Comparison of ENCODE assay signal across 17 mouse cellular contexts in genomic region chr7:136449286-136449685, GRCm38 (mm10).
DNase-seq lines count a peak whose midpoint lies in the region; ATAC-seq lines count a peak whose summit lies in the region.
"Had no signal": no experiment of that assay in that cellular context is flagged by ENCODE, and none has a peak within 500 bp of the region (broad histone marks: within the 10 kb centered on the region; RNA-seq: fewer than 3 reads in every experiment).

No protein-coding gene starts in this region.

- no peak overlapping the region for H3K4me2 ChIP-seq in kidney, embryonic 16.5 days (replicated peaks; ENCODE audit: low read depth, low read length)
- no peak overlapping the region for H3K4me2 ChIP-seq in midbrain, embryonic 14.5 days (ENCODE audit: low read length)
- H3K4me2 ChIP-seq in midbrain, embryonic 16.5 days (ENCODE audit: low read length) = no peak overlapping the region
- H3K4me2 ChIP-seq in embryonic facial prominence, embryonic 14.5 days (ENCODE audit: low read depth, low read length) = no peak overlapping the region
- H3K4me2 ChIP-seq: forebrain, embryonic 15.5 days; hindbrain, embryonic 14.5 days; limb, embryonic 13.5 days had no signal

- no peak overlapping the region for H3K4me3 ChIP-seq in kidney, embryonic 16.5 days (ENCODE audit: low read length)
- no peak overlapping the region for H3K4me3 ChIP-seq in midbrain, embryonic 14.5 days (replicated peaks; ENCODE audit: low read depth, low read length)
- no peak overlapping the region for H3K4me3 ChIP-seq in midbrain, embryonic 16.5 days (ENCODE audit: low read depth, low read length)
- H3K4me3 ChIP-seq in embryonic facial prominence, embryonic 14.5 days (ENCODE audit: low read depth, low read length) = no peak overlapping the region
- H3K4me3 ChIP-seq: forebrain, embryonic 15.5 days; heart, adult 2 months; left cerebral cortex, adult 2 months; limb, embryonic 13.5 days; myocyte had no signal

- no peak overlapping the region for H3K9ac ChIP-seq in kidney, embryonic 16.5 days (replicated peaks; ENCODE audit: low read length)
- no peak overlapping the region for H3K9ac ChIP-seq in midbrain, embryonic 14.5 days (replicated peaks; ENCODE audit: low read length)
- H3K9ac ChIP-seq in midbrain, embryonic 16.5 days (ENCODE audit: low read depth, low read length) = no peak overlapping the region
- no peak overlapping the region for H3K9ac ChIP-seq in embryonic facial prominence, embryonic 14.5 days (ENCODE audit: low read depth, low read length)
- H3K9ac ChIP-seq: forebrain, embryonic 15.5 days; hindbrain, embryonic 14.5 days; limb, embryonic 13.5 days; liver, postnatal 0 days had no signal

- H3K9me3 ChIP-seq in kidney, embryonic 16.5 days (ENCODE audit: low read length) = no peaks in the 10 kb centered on the region
- no peaks in the 10 kb centered on the region for H3K9me3 ChIP-seq in midbrain, embryonic 14.5 days (ENCODE audit: control insufficient read depth, low read length)
- H3K9me3 ChIP-seq in midbrain, embryonic 16.5 days (replicated peaks; ENCODE audit: control insufficient read depth, low read length, poor library complexity, severe bottlenecking) = no peaks in the 10 kb centered on the region
- H3K9me3 ChIP-seq in embryonic facial prominence, embryonic 14.5 days (ENCODE audit: control insufficient read depth, low read length) = no peaks in the 10 kb centered on the region
- H3K9me3 ChIP-seq: forebrain, embryonic 15.5 days; limb, embryonic 13.5 days had no signal

- no peaks in the 10 kb centered on the region for H3K27me3 ChIP-seq in kidney, embryonic 16.5 days (ENCODE audit: insufficient read depth, low read length)
- no peaks in the 10 kb centered on the region for H3K27me3 ChIP-seq in midbrain, embryonic 14.5 days (ENCODE audit: control insufficient read depth, insufficient read depth, low read length)
- no peaks in the 10 kb centered on the region for H3K27me3 ChIP-seq in midbrain, embryonic 16.5 days (ENCODE audit: control insufficient read depth, insufficient read depth, low read depth, low read length)
- H3K27me3 ChIP-seq in embryonic facial prominence, embryonic 14.5 days (replicated peaks; ENCODE audit: control insufficient read depth, insufficient read depth, low read length) = no peaks in the 10 kb centered on the region
- H3K27me3 ChIP-seq: forebrain, embryonic 15.5 days had no signal

- DNase-seq in cerebellum, postnatal 14 days = peak; percentile 72 to 81
- no peak for DNase-seq in cerebellum, adult 11 months
- peak; percentile 18 for DNase-seq in kidney, postnatal 14 days
- DNase-seq in midbrain, embryonic 14.5 days = peak; percentile 26
- peak; percentile 12 for DNase-seq in embryonic facial prominence, embryonic 14.5 days (ENCODE audit: low spot score)
- DNase-seq: B cell, adult 2 months; kidney, adult 11 months; liver, postnatal 0 days; thymus, postnatal 4 days had no signal

- no peaks in the 10 kb centered on the region for H3K36me3 ChIP-seq in kidney, embryonic 16.5 days (ENCODE audit: insufficient read depth, low read length)
- no peaks in the 10 kb centered on the region for H3K36me3 ChIP-seq in midbrain, embryonic 14.5 days (ENCODE audit: control insufficient read depth, insufficient read depth, low read length)
- no peaks in the 10 kb centered on the region for H3K36me3 ChIP-seq in midbrain, embryonic 16.5 days (ENCODE audit: control insufficient read depth, insufficient read depth, low read length)
- H3K36me3 ChIP-seq in embryonic facial prominence, embryonic 14.5 days (ENCODE audit: control insufficient read depth, insufficient read depth, low read length) = no peaks in the 10 kb centered on the region
- H3K36me3 ChIP-seq: forebrain, embryonic 15.5 days; limb, embryonic 13.5 days had no signal

- WGBS in kidney, embryonic 16.5 days = 95% methylated on average over 1 of the region's 1 CpGs
- 96% methylated on average over 1 of the region's 1 CpGs for WGBS in midbrain, embryonic 14.5 days
- WGBS in midbrain, embryonic 16.5 days = 95% methylated on average over 1 of the region's 1 CpGs
- WGBS in embryonic facial prominence, embryonic 14.5 days = 79% methylated on average over 1 of the region's 1 CpGs

- ATAC-seq in kidney, embryonic 16.5 days (ENCODE audit: low FRiP score, low TSS enrichment) = no peak
- no peak for ATAC-seq in midbrain, embryonic 14.5 days (ENCODE audit: low FRiP score, low TSS enrichment)
- no peak for ATAC-seq in midbrain, embryonic 16.5 days
- no peak for ATAC-seq in embryonic facial prominence, embryonic 14.5 days (ENCODE audit: low read depth)
- ATAC-seq: forebrain, embryonic 15.5 days; liver, postnatal 0 days had no signal

- no peak overlapping the region for H3K27ac ChIP-seq in kidney, embryonic 16.5 days (ENCODE audit: low read length)
- no peak overlapping the region for H3K27ac ChIP-seq in midbrain, embryonic 14.5 days (replicated peaks; ENCODE audit: low read depth, low read length)
- no peak overlapping the region for H3K27ac ChIP-seq in midbrain, embryonic 16.5 days (ENCODE audit: low read length)
- H3K27ac ChIP-seq in embryonic facial prominence, embryonic 14.5 days (replicated peaks; ENCODE audit: low read depth, low read length) = no peak overlapping the region
- H3K27ac ChIP-seq: forebrain, embryonic 15.5 days; heart, adult 2 months; hindbrain, embryonic 14.5 days; left cerebral cortex, adult 2 months; limb, embryonic 13.5 days had no signal

- H3K4me1 ChIP-seq in kidney, embryonic 16.5 days (ENCODE audit: insufficient read depth, low read length) = 0 out of 2 replicates have a peak, but pooled peaks cover 4% of the 10 kb centered on the region
- H3K4me1 ChIP-seq in midbrain, embryonic 14.5 days (ENCODE audit: control insufficient read depth, insufficient read depth, low read length) = peaks cover 6% of the 10 kb centered on the region; the same call in 1 of the 2 replicates
- H3K4me1 ChIP-seq in midbrain, embryonic 16.5 days (ENCODE audit: control insufficient read depth, insufficient read depth, low read length) = no peaks in the 10 kb centered on the region
- H3K4me1 ChIP-seq in embryonic facial prominence, embryonic 14.5 days (ENCODE audit: control insufficient read depth, insufficient read depth, low read length) = no peaks in the 10 kb centered on the region
- H3K4me1 ChIP-seq: forebrain, embryonic 15.5 days had no signal
